Mouse (Mus musculus) adrenal gland, adult 2 months (tissue): ENCODE measurements around the gene 1810024B03Rik. TPM values are rescaled to one million over a fixed set of nuclear protein-coding genes. Genes with fewer than 3 reads are reported as not detected.
A peak's percentile ranks its signal among the peaks of the same experiment; 100 is the strongest.

ENCODE experiments used
- DNase-seq: peaks from one replicate; pipeline ENCODE4 v3.0.0; 2021
- polyA plus RNA-seq: library from polyadenylated mRNA; depleted of rRNA; stranded (reverse); fragments of >200 nt; gene quantifications from 2 replicates; pipeline ENCODE4 v1.2.3, GENCODE M21; 2012; rRNA removed
- total RNA-seq, 2 experiments: library from RNA; stranded (reverse); gene quantifications; 2 replicates each; pipeline ENCODE4 v1.2.3; 2021

The 1810024B03Rik gene
- total and polyA plus RNA-seq, 3 experiments: 1.0 to 2.0 (median 1.6) TPM

DNA sequence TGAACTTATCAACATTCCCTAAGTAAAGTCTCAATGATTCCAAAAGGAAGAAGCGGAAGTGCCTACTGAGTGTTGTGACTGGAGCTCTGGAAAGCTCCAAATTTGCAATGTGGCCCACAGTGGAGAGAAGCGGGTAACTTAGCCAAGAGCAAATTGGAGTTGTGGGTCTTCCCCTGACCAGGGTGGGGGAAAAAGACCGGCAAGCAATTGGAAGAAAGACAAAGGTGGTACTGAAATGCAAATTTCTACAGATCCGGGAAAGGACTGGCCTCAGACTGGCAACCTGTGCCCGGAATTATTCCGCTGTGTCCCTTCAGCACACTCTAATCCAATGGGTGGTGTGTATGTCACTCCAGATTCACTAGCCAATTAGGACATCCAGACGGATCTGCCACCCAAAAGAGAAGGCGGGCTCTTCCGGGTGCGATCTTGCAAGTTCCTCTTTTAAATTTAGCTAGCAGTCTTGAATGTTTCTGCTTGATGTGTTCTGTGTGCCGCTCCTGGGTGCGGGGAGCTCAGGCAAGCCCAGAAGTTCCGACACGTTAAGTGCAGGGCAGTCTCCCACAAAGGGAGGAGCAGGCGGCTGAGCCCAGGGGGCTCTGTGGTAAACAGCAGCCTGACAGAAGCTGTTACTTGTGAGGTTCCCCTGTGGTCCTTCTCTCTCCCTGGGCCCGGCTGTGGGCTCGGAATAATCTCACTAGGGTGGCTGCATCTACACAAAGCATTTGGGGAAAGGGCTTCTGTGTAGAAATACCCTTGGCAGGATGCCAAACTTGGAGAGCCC, 25.3 kb downstream of the 1810024B03Rik start:
- peak; percentile 88 for DNase-seq

GRCm38 (mm10) chr2:127166261-127166660, 41.8 kb downstream of the 1810024B03Rik start:
- DNase-seq: peak; percentile 10

GRCm38 (mm10) chr2:127165675-127166074, 42.4 kb downstream of the 1810024B03Rik start:
- DNase-seq: no peak

DNA sequence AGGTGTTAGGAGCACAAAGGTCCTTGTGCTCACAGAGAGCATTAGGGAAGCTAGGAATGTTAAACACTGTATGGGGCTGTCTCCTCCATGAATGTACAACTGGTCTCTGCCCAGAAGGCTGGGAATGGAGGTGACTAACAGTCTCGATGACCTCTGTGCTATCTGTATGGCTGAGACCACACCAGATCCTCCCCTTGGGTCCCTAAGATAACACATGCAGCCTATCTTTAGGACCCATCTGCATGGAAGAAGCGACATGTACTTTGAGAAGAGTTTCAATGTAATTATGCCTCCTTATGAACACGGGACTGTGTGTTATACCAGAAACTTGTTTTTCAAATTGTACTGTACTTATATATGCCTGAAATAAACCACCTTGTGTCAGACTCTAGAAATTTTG, 62.4 kb downstream of the 1810024B03Rik start:
- no peak for DNase-seq

DNA sequence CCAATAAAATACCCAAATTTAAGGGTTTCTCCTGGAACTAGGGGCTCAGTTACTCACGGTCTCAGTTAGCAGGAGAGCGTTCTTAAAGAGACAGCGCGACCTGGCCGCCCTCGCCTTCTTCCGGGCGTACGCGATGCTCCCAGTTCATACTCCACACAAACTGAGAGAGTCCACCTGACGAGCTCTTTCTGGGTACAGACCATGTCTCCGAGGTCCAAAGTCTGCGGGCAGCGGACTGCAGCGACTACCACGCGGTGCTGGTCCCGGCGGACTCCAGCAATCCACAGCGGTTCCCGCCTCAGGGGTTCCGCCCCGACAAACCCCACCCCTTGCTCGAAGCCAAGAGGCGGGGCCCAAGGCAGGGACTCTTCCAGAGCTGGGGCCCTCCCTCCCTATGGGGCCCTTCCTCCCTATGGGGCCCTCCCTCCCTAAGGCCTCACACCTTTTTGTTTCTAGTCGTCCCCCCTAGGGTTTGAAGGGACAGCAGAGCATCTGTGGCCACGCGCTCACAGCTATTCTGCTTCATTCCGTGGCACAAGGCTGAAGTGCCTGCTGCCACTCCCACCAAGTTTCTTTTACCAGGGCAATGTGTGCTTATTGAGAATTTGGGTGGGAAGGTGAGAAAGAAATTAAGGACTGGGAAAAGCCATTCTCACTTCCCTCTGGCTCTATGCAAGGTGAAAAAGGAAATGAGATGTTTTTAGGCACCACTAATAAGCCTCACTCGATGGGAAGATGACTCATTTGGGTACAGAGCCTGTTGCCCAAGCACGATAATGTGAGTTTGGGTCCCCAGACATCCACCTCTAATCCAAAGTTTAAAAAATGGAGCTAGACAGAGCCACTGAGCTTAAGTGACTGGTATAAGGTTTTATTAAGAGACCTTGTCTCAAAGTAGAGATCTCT, 64.7 kb downstream of the 1810024B03Rik start, which contains the start of gene Itpripl1:
Gene Itpripl1, minus strand, starts transcription at position 285 of the 906 bp plus-strand sequence.
- DNase-seq: peak; percentile 90

GRCm38 (mm10) chr2:127142577-127143157, 65.4 kb downstream of the 1810024B03Rik start:
- DNase-seq: peak; percentile 20

- no peak for DNase-seq
Measured at GRCm38 (mm10) chr2:127142031-127142430, 66.0 kb downstream of the 1810024B03Rik start.

DNA sequence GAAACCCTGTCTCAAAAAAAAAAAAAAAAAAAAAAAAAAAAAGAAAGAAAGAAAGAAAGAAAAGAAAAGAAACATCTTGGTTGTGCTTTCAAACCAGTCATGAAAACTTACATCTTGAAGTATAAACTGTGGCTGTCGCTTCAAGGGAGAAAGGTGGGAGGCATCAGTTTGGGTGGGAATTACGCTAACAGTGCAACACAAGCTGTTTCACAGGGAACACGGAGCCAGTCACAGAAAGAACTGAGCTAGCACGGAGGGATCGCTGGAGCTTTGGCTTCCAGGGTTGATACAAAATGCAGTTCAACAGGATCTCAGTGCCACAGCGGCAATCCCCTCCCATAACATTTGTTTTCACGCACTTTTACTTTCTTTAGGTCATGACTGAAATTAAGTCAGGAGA, 68.1 kb downstream of the 1810024B03Rik start:
- no peak for DNase-seq

- no peak for DNase-seq
Measured at GRCm38 (mm10) chr2:127139605-127140004, 68.5 kb downstream of the 1810024B03Rik start.

DNA sequence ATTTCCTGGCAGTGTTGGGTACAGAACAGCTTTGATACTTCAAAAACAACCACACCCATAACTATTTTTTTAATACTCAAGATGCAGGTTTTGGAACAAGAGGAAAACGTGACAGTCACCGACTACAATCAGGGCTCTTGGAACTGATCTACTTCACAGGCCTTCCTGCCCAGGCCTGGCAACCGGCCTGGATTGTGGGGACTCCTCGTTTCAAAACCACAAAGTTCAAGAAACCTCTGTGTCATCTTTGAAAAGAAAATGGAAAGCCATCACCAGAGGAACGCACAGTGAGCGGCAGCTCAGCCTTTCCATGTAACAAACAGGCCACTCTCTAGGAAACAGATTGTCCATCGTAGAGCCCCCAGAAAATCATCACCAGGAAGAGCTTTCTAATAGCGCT, 69.0 kb downstream of the 1810024B03Rik start:
- DNase-seq: no peak

GRCm38 (mm10) chr2:127138449-127138848, 69.6 kb downstream of the 1810024B03Rik start:
- no peak for DNase-seq

DNA sequence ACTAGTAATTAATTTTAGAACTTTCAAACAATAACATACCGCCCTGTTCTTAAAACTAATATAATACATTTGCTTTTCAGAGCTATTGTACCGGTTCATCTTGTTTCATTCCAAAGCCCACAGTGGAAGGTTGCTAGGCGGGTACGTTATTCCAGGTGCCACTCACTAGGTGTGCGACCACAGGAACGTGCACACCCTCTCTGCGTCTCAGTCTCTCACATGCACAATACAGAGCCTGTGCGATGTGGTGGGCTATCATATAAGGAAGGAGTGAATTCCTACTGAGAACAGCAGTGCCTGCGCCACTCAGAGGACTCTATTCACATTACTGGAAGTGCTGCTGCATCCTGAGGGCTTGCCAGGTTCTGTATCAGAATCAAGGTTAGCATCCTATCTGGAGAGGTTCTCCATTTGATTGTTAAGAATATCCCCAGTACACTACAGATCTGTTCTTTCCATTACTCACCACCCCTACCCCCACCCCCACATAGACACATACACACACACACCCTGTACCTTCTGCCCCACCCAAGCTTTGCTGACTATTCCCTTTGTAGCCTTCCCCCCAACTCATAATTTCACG, 70.2 kb downstream of the 1810024B03Rik start:
- DNase-seq: no peak

GRCm38 (mm10) chr2:127136979-127137378, 71.1 kb downstream of the 1810024B03Rik start:
- peak; percentile 23 for DNase-seq

Other genes starting within 250 kb of the 1810024B03Rik start
- 10 to 100 TPM in 1 of 2 experiments, 1 to 10 TPM in 1; 8.3 to 10.6 TPM for gene Ap4e1, start 199.6 kb downstream of the 1810024B03Rik start, total RNA-seq
- gene Ap4e1, start 199.6 kb downstream of the 1810024B03Rik start, polyA plus RNA-seq: 1.0 TPM in 2 replicates
- gene Blvra, start 137.6 kb downstream of the 1810024B03Rik start, total RNA-seq: 10 to 100 TPM; 24.3 to 27.8 TPM
- gene Blvra, start 137.6 kb downstream of the 1810024B03Rik start, polyA plus RNA-seq: 2.9 TPM in 2 replicates
- 1 to 10 TPM; 1.4 to 2.6 TPM for gene Ncaph, start 74.3 kb downstream of the 1810024B03Rik start, total RNA-seq
- 0.46 and 0.89 TPM in 2 replicates for gene Ncaph, start 74.3 kb downstream of the 1810024B03Rik start, polyA plus RNA-seq
- gene Itpripl1, start 64.8 kb downstream of the 1810024B03Rik start, total RNA-seq: 1 to 10 TPM; 5.1 to 7.0 TPM
- gene Itpripl1, start 64.8 kb downstream of the 1810024B03Rik start, polyA plus RNA-seq: 3.3 and 3.7 TPM in 2 replicates
- gene Snrnp200, start 106 bp upstream of the 1810024B03Rik start, total RNA-seq: 10 to 100 TPM; 66.7 to 69.2 TPM
- 21.0 and 23.7 TPM in 2 replicates for gene Snrnp200, start 106 bp upstream of the 1810024B03Rik start, polyA plus RNA-seq
- 100 to 1,000 TPM in 1 of 2 experiments, 10 to 100 TPM in 1; 82.1 to 127 TPM for gene Ciao1, start 39.5 kb upstream of the 1810024B03Rik start, total RNA-seq
- 42.7 and 59.3 TPM in 2 replicates for gene Ciao1, start 39.5 kb upstream of the 1810024B03Rik start, polyA plus RNA-seq
- 10 to 100 TPM; 84.1 to 87.6 TPM for gene Tmem127, start 39.6 kb upstream of the 1810024B03Rik start, total RNA-seq
- 131 and 150 TPM in 2 replicates for gene Tmem127, start 39.6 kb upstream of the 1810024B03Rik start, polyA plus RNA-seq
- 100 to 1,000 TPM in 1 of 2 experiments, 10 to 100 TPM in 1; 81.7 to 117 TPM for gene Stard7, start 61.9 kb upstream of the 1810024B03Rik start, total RNA-seq
- 74.4 and 104 TPM in 2 replicates for gene Stard7, start 61.9 kb upstream of the 1810024B03Rik start, polyA plus RNA-seq
- gene Dusp2, start 127.9 kb upstream of the 1810024B03Rik start, total RNA-seq: under 1 TPM; 0.17 to 0.76 TPM
- gene Dusp2, start 127.9 kb upstream of the 1810024B03Rik start, polyA plus RNA-seq: 1.3 and 2.2 TPM in 2 replicates
- gene Astl, start 130.4 kb upstream of the 1810024B03Rik start, total RNA-seq: not detected
- not detected in 2 replicates for gene Astl, start 130.4 kb upstream of the 1810024B03Rik start, polyA plus RNA-seq
- gene Adra2b, start 154.9 kb upstream of the 1810024B03Rik start, total RNA-seq: 1 to 10 TPM; 1.6 to 1.9 TPM
- gene Adra2b, start 154.9 kb upstream of the 1810024B03Rik start, polyA plus RNA-seq: 1.1 and 1.5 TPM in 2 replicates
- gene Gpat2, start 216.9 kb upstream of the 1810024B03Rik start, total RNA-seq: under 1 TPM; 0.14 to 0.31 TPM
- 0.19 and 0.61 TPM in 2 replicates for gene Gpat2, start 216.9 kb upstream of the 1810024B03Rik start, polyA plus RNA-seq
- 10 to 100 TPM; 33.3 to 43.0 TPM for gene Fahd2a, start 236.3 kb upstream of the 1810024B03Rik start, total RNA-seq
- gene Fahd2a, start 236.3 kb upstream of the 1810024B03Rik start, polyA plus RNA-seq: 26.9 and 28.6 TPM in 2 replicates